Mouse (Mus musculus) hindbrain, postnatal 0 days (tissue): Measurements from ENCODE around the gene Hltf. TPM values are rescaled to one million over a fixed set of nuclear protein-coding genes. Genes with fewer than 3 reads are reported as not detected.
"Not testable (repeated sequence)": the region's sequence is repeated elsewhere in the genome, so short reads cannot be mapped to it uniquely, and the experiment has no call there.

Experiments used
- ATAC-seq: fragments of 200-750 bp; cut with Nextera tagmentation; 2 replicates; pipeline ENCODE4 v1.8.0; 2017; ENCODE audit warnings: mild to moderate bottlenecking, moderate TSS enrichment, moderate library complexity
- DNase-seq: peaks from one replicate; pipeline ENCODE4 v3.0.0-alpha.2; 2015; ENCODE audit warnings: low spot score
- H3K27ac ChIP-seq: fragments of 300-500 bp; sonication (generic); 2 replicates; pipeline ENCODE4 v1.5.1; 2014; ENCODE audit warnings: mild to moderate bottlenecking
- H3K27me3 ChIP-seq: fragments of 300-500 bp; sonication (generic); 2 replicates; pipeline ENCODE4 v1.6.1; 2014; ENCODE audit warnings: low read length, mixed read lengths; ENCODE audit not compliant: insufficient read depth
- H3K36me3 ChIP-seq: fragments of 300-500 bp; sonication (generic); 2 replicates; pipeline ENCODE4 v1.6.1; 2014; ENCODE audit warnings: low read length, mixed read lengths; ENCODE audit not compliant: insufficient read depth
- H3K4me1 ChIP-seq: fragments of 300-500 bp; sonication (generic); 2 replicates; pipeline ENCODE4 v1.6.1; 2014; ENCODE audit warnings: antibody characterized with exemption, low read length, mixed read lengths; ENCODE audit not compliant: insufficient read depth
- H3K4me2 ChIP-seq: fragments of 300-500 bp; sonication (generic); 2 replicates; pipeline ENCODE4 v1.6.1; 2014; ENCODE audit warnings: low read depth, mild to moderate bottlenecking, low read length, moderate library complexity, mixed read lengths
- H3K4me3 ChIP-seq: fragments of 300-500 bp; sonication (generic); 2 replicates; pipeline ENCODE4 v1.5.1; 2014; ENCODE audit warnings: low read length
- H3K9ac ChIP-seq: fragments of 300-500 bp; sonication (generic); replicated peaks from 2 replicates; pipeline ENCODE4 v1.6.1; 2014; ENCODE audit warnings: mild to moderate bottlenecking, low read length, moderate library complexity, mixed read lengths
- H3K9me3 ChIP-seq: fragments of 300-500 bp; sonication (generic); 2 replicates; pipeline ENCODE4 v1.6.1; 2016; ENCODE audit warnings: low read length, mixed read lengths
- CTCF ChIP-seq: IDR thresholded peaks from 2 replicates; pipeline ENCODE4 v1.5.1; 2016; ENCODE audit warnings: antibody characterized with exemption, control low read depth, low read depth
- WGBS: fragments of 180-500 bp; shearing (Covaris S2); extraction: QIAGEN DNeasy Blood & Tissue Kit; methylation state at CpG from one replicate; pipeline ENCODE4 v1.1.7; 2014; 5-methylcytosine and 5-hydroxymethylcytosine counted together
- polyA plus RNA-seq: library from polyadenylated mRNA; unstranded; fragments of >200 nt; fragmentation: Nextera tagmentation; extraction: Ambion mirVana; gene quantifications from 2 replicates; pipeline ENCODE4 v1.2.1, GENCODE M21; 2015
- total RNA-seq: library from RNA; depleted of rRNA; stranded (reverse); fragments of >200 nt; gene quantifications from 2 replicates; pipeline ENCODE4 v1.2.3, GENCODE M21; 2014; rRNA removed

Hltf gene
- total RNA-seq (4.3 and 6.3 TPM in 2 replicates), polyA plus RNA-seq (7.4 and 9.1 TPM in 2 replicates)

- H3K4me1 ChIP-seq = no peaks in the 10 kb centered on the region
- H3K27me3 ChIP-seq = no peaks in the 10 kb centered on the region
- under 1% methylated on average over 53 of the region's 54 CpGs for WGBS
- no peaks in the 10 kb centered on the region for H3K9me3 ChIP-seq
- no peak for TF ChIP-seq CTCF
- peak within 1 kb of the TSS; percentile 84; the same call in 1 of the 2 replicates for H3K27ac ChIP-seq
- no peaks in the 10 kb centered on the region for H3K36me3 ChIP-seq
- DNase-seq (peak; percentile 96), ATAC-seq (peak; percentile 100)
- peak within 1 kb of the TSS; percentile 71 for H3K9ac ChIP-seq
- peak within 1 kb of the TSS; percentile 88 for H3K4me3 ChIP-seq
- peak within 1 kb of the TSS; percentile 69 for H3K4me2 ChIP-seq
Measured at GRCm38 (mm10) chr3:20057306-20058196, at the start of gene Hltf. Gene Hltf, plus strand, starts transcription at chr3:20057811.

- DNase-seq (no peak), ATAC-seq (no peak)
- Histone ChIP-seq H3K4me2 (no peak overlapping the region), H3K9ac (no peak overlapping the region), H3K9me3 (no peaks in the 10 kb centered on the region), H3K4me3 (no peak overlapping the region), H3K4me1 (no peaks in the 10 kb centered on the region), H3K27me3 (no peaks in the 10 kb centered on the region), H3K27ac (no peak overlapping the region), H3K36me3 (peaks cover 12% of the 10 kb centered on the region)
- 91% methylated on average over 9 of the region's 9 CpGs for WGBS
- no peak for TF ChIP-seq CTCF
Measured at GRCm38 (mm10) chr3:20010464-20010863, 47.1 kb upstream of the Hltf start.

- ATAC-seq, H3K9me3 ChIP-seq: not testable (repeated sequence)
- H3K36me3 ChIP-seq = peaks cover 12% of the 10 kb centered on the region
Measured at GRCm38 (mm10) chr3:20010905-20011304, 46.7 kb upstream of the Hltf start.

GRCm38 (mm10) chr3:20014454-20014853 is 43.2 kb upstream of the Hltf start:
- H3K9me3 ChIP-seq = no peaks in the 10 kb centered on the region
- no peak overlapping the region for H3K9ac ChIP-seq
- no peak for ATAC-seq
- no peak for DNase-seq
- H3K4me2 ChIP-seq = no peak overlapping the region
- no peaks in the 10 kb centered on the region for H3K4me1 ChIP-seq
- WGBS = 94% methylated on average over 2 of the region's 2 CpGs
- TF ChIP-seq CTCF = no peak
- peaks cover 17% of the 10 kb centered on the region for H3K36me3 ChIP-seq
- H3K4me3 ChIP-seq = no peak overlapping the region
- H3K27ac ChIP-seq = no peak overlapping the region
- no peaks in the 10 kb centered on the region for H3K27me3 ChIP-seq

More at GRCm38 (mm10) chr3:20010905-20011304, 46.7 kb upstream of the Hltf start:
- not testable (repeated sequence) for H3K4me3 ChIP-seq, H3K27me3 ChIP-seq, H3K4me2 ChIP-seq, H3K4me1 ChIP-seq, DNase-seq, H3K9ac ChIP-seq, H3K27ac ChIP-seq
- WGBS = 87% methylated on average over 7 of the region's 7 CpGs

- no peaks in the 10 kb centered on the region for H3K9me3 ChIP-seq
- no peak overlapping the region for H3K4me3 ChIP-seq
- H3K9ac ChIP-seq = no peak overlapping the region
- DNase-seq (no peak), ATAC-seq (no peak)
- no peak overlapping the region for H3K4me2 ChIP-seq
- no peak overlapping the region for H3K27ac ChIP-seq
- no peaks in the 10 kb centered on the region for H3K27me3 ChIP-seq
- H3K36me3 ChIP-seq = peaks cover 22% of the 10 kb centered on the region
- H3K4me1 ChIP-seq = no peaks in the 10 kb centered on the region
- 92% methylated on average over 8 of the region's 8 CpGs for WGBS
- TF ChIP-seq CTCF = no peak
Measured at GRCm38 (mm10) chr3:20018076-20018475, 39.5 kb upstream of the Hltf start.

GRCm38 (mm10) chr3:20023832-20024231 is 33.8 kb upstream of the Hltf start:
- DNase-seq (no peak), ATAC-seq (no peak)
- no peak overlapping the region for H3K4me2 ChIP-seq
- peaks cover 34% of the 10 kb centered on the region for H3K36me3 ChIP-seq
- H3K9ac ChIP-seq = no peak overlapping the region
- no peak for TF ChIP-seq CTCF
- H3K9me3 ChIP-seq = no peaks in the 10 kb centered on the region
- no peak overlapping the region for H3K27ac ChIP-seq
- H3K4me3 ChIP-seq = no peak overlapping the region
- no peaks in the 10 kb centered on the region for H3K27me3 ChIP-seq
- WGBS = 34% methylated on average over 1 of the region's 1 CpGs
- no peaks in the 10 kb centered on the region for H3K4me1 ChIP-seq

- no peak overlapping the region for H3K4me2 ChIP-seq
- H3K27me3 ChIP-seq = no peaks in the 10 kb centered on the region
- no peak overlapping the region for H3K4me3 ChIP-seq
- DNase-seq (no peak), ATAC-seq (no peak)
- H3K27ac ChIP-seq = no peak overlapping the region
- H3K9me3 ChIP-seq = no peaks in the 10 kb centered on the region
- H3K36me3 ChIP-seq = peaks cover 29% of the 10 kb centered on the region; the same call in 1 of the 2 replicates
- H3K9ac ChIP-seq = no peak overlapping the region
- H3K4me1 ChIP-seq = no peaks in the 10 kb centered on the region
- no peak for TF ChIP-seq CTCF
Measured at GRCm38 (mm10) chr3:20026481-20026880, 31.1 kb upstream of the Hltf start.
